Mouse (Mus musculus) limb, embryonic 10.5 days (tissue): ENCODE measurements around the gene Lbhd2. TPM values are rescaled to one million over a fixed set of nuclear protein-coding genes. Genes with fewer than 3 reads are reported as not detected.

Experiments
- DNase-seq: peaks from one replicate; pipeline ENCODE4 v3.0.0-alpha.2; 2017; ENCODE audit warnings: low spot score
- H3K27ac ChIP-seq: fragments of 300-500 bp; sonication (generic); 2 replicates; pipeline ENCODE4 v1.5.1; 2016; ENCODE audit warnings: mild to moderate bottlenecking
- H3K27me3 ChIP-seq: fragments of 300-500 bp; sonication (generic); 2 replicates; pipeline ENCODE4 v1.6.1; 2016; ENCODE audit warnings: low read depth, mild to moderate bottlenecking; ENCODE audit not compliant: poor library complexity, severe bottlenecking
- H3K36me3 ChIP-seq: fragments of 300-500 bp; sonication (generic); 2 replicates; pipeline ENCODE4 v1.6.1; 2016; ENCODE audit warnings: mild to moderate bottlenecking, moderate library complexity
- H3K4me1 ChIP-seq: fragments of 300-500 bp; sonication (generic); 2 replicates; pipeline ENCODE4 v1.6.1; 2016
- H3K4me3 ChIP-seq: fragments of 300-500 bp; sonication (generic); 2 replicates; pipeline ENCODE4 v1.5.1; 2016; ENCODE audit warnings: mild to moderate bottlenecking, moderate library complexity
- H3K9me3 ChIP-seq: fragments of 300-500 bp; sonication (generic); replicated peaks from 2 replicates; pipeline ENCODE4 v1.6.1; 2016; ENCODE audit warnings: mild to moderate bottlenecking
- WGBS: fragments of 180-500 bp; shearing (Covaris S2); methylation state at CpG from one replicate; pipeline ENCODE4 v1.1.7; 2016; 5-methylcytosine and 5-hydroxymethylcytosine counted together
- polyA plus RNA-seq: library from polyadenylated mRNA; unstranded; fragments of >200 nt; fragmentation: Nextera tagmentation; extraction: Ambion mirVana; gene quantifications from 2 replicates; pipeline ENCODE4 v1.2.1, GENCODE M21; 2016

The Lbhd2 gene
- not detected in 2 replicates for polyA plus RNA-seq

DNA sequence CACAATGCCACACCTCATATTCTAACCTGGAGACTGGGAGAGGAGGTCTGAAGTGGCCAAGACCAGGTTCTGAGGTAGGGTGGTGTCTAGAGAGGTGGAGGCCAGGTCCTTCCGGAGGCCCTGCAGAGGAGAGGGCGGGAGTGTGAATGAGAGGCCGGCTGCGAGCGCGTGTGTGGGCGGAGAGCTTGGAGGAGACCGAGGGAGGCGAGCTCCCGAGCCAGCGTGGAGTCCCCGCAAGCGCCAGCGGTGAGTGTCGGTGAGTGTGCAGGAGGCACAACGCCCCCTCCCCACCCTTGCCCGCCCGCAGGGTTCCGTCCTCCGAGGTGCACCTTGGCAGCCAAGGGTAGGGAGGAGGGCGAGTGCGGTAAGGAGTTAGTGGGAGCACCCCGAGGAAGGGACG is at the start of gene Lbhd2:
Lbhd2 (plus strand) TSS at position 188 of the 400 bp plus-strand sequence.
- Histone ChIP-seq H3K9me3 (no peaks in the 10 kb centered on the region), H3K27me3 (peaks cover 81% of the 10 kb centered on the region), H3K27ac (peak within 1 kb of the TSS; percentile 51), H3K4me3 (peak within 1 kb of the TSS; percentile 36), H3K36me3 (no peaks in the 10 kb centered on the region), H3K4me1 (peaks cover 23% of the 10 kb centered on the region)
- WGBS, result 1% methylated on average over 24 of the region's 24 CpGs
- DNase-seq, result no peak

DNA sequence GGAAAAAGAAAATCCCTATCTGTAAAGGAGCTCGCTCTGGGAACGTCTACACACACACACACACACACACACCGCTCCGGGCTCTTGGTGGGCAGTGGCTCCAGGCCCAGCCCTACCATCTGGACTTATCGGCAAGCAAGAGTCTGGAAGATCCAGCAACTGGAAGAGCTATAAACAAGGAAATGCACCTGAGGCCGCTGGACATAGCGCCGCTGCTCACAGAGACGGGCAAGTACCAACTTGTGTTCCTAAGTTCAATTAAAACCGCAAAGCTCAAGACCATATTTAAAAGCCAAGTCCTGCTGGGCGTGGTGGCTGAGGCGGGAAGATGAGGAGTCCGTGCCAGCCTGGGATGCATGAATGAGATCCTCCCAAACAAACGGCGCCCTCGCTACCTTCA is 45.9 kb upstream of the Lbhd2 start:
- no peak for DNase-seq
- Histone ChIP-seq H3K27me3 (no peaks in the 10 kb centered on the region), H3K27ac (no peak overlapping the region), H3K4me1 (peaks cover 44% of the 10 kb centered on the region), H3K9me3 (no peaks in the 10 kb centered on the region), H3K36me3 (no peaks in the 10 kb centered on the region), H3K4me3 (no peak overlapping the region)
- 88% methylated on average over 16 of the region's 16 CpGs for WGBS

DNA sequence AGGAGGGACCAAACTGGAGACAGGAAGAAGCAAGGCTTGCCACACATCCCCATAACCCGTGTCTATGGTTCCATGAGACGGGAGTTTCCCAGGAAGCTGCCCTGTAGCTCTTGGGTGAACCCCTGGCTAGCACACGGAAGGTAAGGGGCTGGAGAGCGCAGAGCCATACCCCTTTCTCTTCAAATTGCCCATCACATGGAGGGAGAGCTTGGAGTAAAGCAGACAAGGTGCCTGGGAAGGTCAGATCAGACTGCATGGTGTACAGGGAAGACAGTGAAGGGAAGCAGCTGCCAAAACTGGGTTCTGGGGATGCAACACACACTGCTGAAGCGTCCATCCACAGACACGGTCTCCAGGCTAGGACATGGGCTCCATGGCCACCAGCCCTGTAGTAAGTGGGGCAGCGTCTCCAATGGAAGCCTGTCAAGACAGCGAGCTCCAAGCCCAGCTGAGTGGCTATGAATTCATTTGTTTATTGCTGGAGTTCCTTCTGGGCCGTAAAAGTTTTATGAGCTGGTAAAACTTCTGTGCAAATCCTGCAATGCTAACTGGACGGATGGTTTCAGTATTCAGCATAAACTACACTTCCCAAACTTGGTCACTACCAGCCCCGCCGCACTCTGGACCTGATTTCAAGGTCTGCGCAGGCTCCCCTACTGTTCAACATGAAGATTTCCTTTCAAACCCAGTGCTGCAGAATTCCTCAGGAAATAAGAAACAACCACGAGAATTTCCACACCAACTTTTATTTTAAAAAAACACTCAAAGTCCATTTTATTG is 45.1 kb upstream of the Lbhd2 start:
- 70% methylated on average over 14 of the region's 14 CpGs for WGBS
- no peak for DNase-seq
- no peaks in the 10 kb centered on the region for H3K36me3 ChIP-seq
- no peaks in the 10 kb centered on the region for H3K9me3 ChIP-seq
- no peak overlapping the region for H3K4me3 ChIP-seq
- H3K4me1 ChIP-seq, result peaks cover 40% of the 10 kb centered on the region
- H3K27ac ChIP-seq, result no peak overlapping the region
- H3K27me3 ChIP-seq, result no peaks in the 10 kb centered on the region

DNA sequence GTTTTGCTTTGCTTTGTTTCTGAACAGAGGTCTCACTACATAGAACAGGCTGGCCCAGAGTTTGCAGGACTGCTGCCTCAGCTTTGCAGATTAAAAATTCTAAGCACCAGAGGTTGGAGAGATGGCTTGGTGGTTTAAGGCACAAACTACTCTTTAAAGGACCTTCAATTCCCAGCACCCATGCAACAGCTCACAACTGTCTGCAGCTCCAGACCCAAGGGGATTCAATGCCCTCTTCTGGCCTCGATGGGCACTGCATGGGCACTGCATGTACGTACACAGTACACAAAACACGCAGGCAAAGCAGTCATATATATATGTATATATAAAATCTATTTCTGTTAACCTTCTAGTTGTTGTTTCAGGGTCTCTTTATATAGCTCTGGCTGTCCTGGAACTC is 42.4 kb upstream of the Lbhd2 start:
- Histone ChIP-seq H3K4me3 (no peak overlapping the region), H3K27me3 (no peaks in the 10 kb centered on the region), H3K27ac (no peak overlapping the region), H3K36me3 (no peaks in the 10 kb centered on the region), H3K9me3 (no peaks in the 10 kb centered on the region), H3K4me1 (peaks cover 44% of the 10 kb centered on the region)
- no peak for DNase-seq
- whole genome bisulfite sequencing, result 93% methylated on average over 3 of the region's 3 CpGs

GRCm38 (mm10) chr12:111367065-111367464 is 39.5 kb upstream of the Lbhd2 start:
- Histone ChIP-seq H3K4me1 (peaks cover 39% of the 10 kb centered on the region), H3K27ac (no peak overlapping the region), H3K4me3 (no peak overlapping the region), H3K27me3 (no peaks in the 10 kb centered on the region), H3K9me3 (no peaks in the 10 kb centered on the region), H3K36me3 (no peaks in the 10 kb centered on the region)
- 89% methylated on average over 7 of the region's 7 CpGs for WGBS
- no peak for DNase-seq

GRCm38 (mm10) chr12:111370249-111370648 is 36.4 kb upstream of the Lbhd2 start:
- H3K27ac ChIP-seq, result no peak overlapping the region
- H3K4me3 ChIP-seq, result no peak overlapping the region
- H3K27me3 ChIP-seq, result no peaks in the 10 kb centered on the region
- DNase-seq, result no peak
- no peaks in the 10 kb centered on the region for H3K9me3 ChIP-seq
- no peaks in the 10 kb centered on the region for H3K36me3 ChIP-seq
- 62% methylated on average over 4 of the region's 4 CpGs for WGBS
- peaks cover 40% of the 10 kb centered on the region for H3K4me1 ChIP-seq

- 88% methylated on average over 7 of the region's 7 CpGs for WGBS
- Histone ChIP-seq H3K9me3 (no peaks in the 10 kb centered on the region), H3K4me1 (peaks cover 57% of the 10 kb centered on the region)
Measured at GRCm38 (mm10) chr12:111371905-111372304, 34.7 kb upstream of the Lbhd2 start.

GRCm38 (mm10) chr12:111373411-111373810 is 33.2 kb upstream of the Lbhd2 start:
- WGBS, result 91% methylated on average over 6 of the region's 6 CpGs
- Histone ChIP-seq H3K36me3 (no peaks in the 10 kb centered on the region), H3K27ac (no peak overlapping the region), H3K9me3 (no peaks in the 10 kb centered on the region), H3K4me1 (peaks cover 50% of the 10 kb centered on the region), H3K27me3 (no peaks in the 10 kb centered on the region), H3K4me3 (no peak overlapping the region)
- DNase-seq, result no peak

More at GRCm38 (mm10) chr12:111371905-111372304, 34.7 kb upstream of the Lbhd2 start:
- Histone ChIP-seq H3K4me3 (no peak overlapping the region), H3K27ac (no peak overlapping the region), H3K27me3 (no peaks in the 10 kb centered on the region), H3K36me3 (no peaks in the 10 kb centered on the region)
- DNase-seq, result no peak

GRCm38 (mm10) chr12:111374727-111375126 is 31.9 kb upstream of the Lbhd2 start:
- H3K9me3 ChIP-seq, result no peaks in the 10 kb centered on the region
- H3K27ac ChIP-seq, result no peak overlapping the region
- no peak for DNase-seq
- peaks cover 41% of the 10 kb centered on the region for H3K4me1 ChIP-seq
- H3K4me3 ChIP-seq, result no peak overlapping the region
- 90% methylated on average over 10 of the region's 10 CpGs for WGBS
- 0 out of 2 replicates have a peak, but pooled peaks cover 5% of the 10 kb centered on the region for H3K27me3 ChIP-seq
- no peaks in the 10 kb centered on the region for H3K36me3 ChIP-seq

GRCm38 (mm10) chr12:111375559-111375958 is 31.1 kb upstream of the Lbhd2 start:
- Histone ChIP-seq H3K4me1 (peaks cover 34% of the 10 kb centered on the region), H3K27me3 (0 out of 2 replicates have a peak, but pooled peaks cover 5% of the 10 kb centered on the region), H3K36me3 (no peaks in the 10 kb centered on the region), H3K9me3 (no peaks in the 10 kb centered on the region), H3K27ac (no peak overlapping the region), H3K4me3 (peak overlapping the region; percentile 97)
- WGBS, result 84% methylated on average over 12 of the region's 12 CpGs
- DNase-seq, result no peak

GRCm38 (mm10) chr12:111376053-111376452 is 30.6 kb upstream of the Lbhd2 start:
- Histone ChIP-seq H3K27ac (no peak overlapping the region; the same call in 1 of the 2 replicates), H3K4me1 (peaks cover 33% of the 10 kb centered on the region), H3K27me3 (0 out of 2 replicates have a peak, but pooled peaks cover 5% of the 10 kb centered on the region), H3K9me3 (no peaks in the 10 kb centered on the region), H3K4me3 (peak overlapping the region; percentile 97), H3K36me3 (no peaks in the 10 kb centered on the region)
- 45% methylated on average over 6 of the region's 6 CpGs for WGBS
- DNase-seq, result no peak

DNA sequence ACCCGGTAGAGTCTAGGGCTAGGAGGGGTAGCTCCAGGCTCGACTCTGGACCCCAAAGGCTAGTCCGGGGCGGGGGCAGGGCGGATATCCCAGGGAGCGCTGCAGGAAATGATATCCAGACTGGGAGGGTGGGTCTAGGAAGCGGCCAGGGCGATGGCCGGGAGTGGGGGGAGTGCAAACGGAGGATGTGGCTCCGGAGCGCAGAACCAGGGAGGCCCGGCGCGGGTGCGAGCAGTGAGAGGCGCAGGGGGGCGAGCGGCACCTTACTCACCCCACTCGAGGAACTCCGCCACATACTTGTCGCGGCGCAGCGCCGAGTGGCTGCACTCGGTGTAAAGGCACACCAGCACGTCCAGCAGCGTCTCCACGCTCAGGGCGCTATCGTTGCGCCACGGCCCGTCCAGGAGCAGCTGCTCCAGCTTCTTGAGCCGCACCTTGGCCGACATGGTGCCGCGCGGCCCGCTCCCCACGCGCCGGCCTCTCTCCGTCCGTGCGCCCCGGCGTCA is 29.7 kb upstream of the Lbhd2 start:
- Histone ChIP-seq H3K27ac (peak overlapping the region; percentile 94), H3K27me3 (0 out of 2 replicates have a peak, but pooled peaks cover 5% of the 10 kb centered on the region), H3K9me3 (no peaks in the 10 kb centered on the region), H3K4me3 (peak overlapping the region; percentile 97), H3K36me3 (no peaks in the 10 kb centered on the region), H3K4me1 (peaks cover 33% of the 10 kb centered on the region)
- DNase-seq, result peak; percentile 72
- WGBS, result under 1% methylated on average over 49 of the region's 49 CpGs

GRCm38 (mm10) chr12:111377376-111377973 is 29.1 kb upstream of the Lbhd2 start, which contains the start of gene Cdc42bpb:
TSS of gene Cdc42bpb (minus strand) at chr12:111377718.
- Histone ChIP-seq H3K27ac (peak within 1 kb of the TSS; percentile 94), H3K4me1 (peaks cover 33% of the 10 kb centered on the region), H3K27me3 (0 out of 2 replicates have a peak, but pooled peaks cover 5% of the 10 kb centered on the region), H3K4me3 (peak within 1 kb of the TSS; percentile 97), H3K36me3 (no peaks in the 10 kb centered on the region), H3K9me3 (no peaks in the 10 kb centered on the region)
- peak; percentile 96 for DNase-seq
- under 1% methylated on average over 94 of the region's 94 CpGs for WGBS
